Mouse (Mus musculus): ENCODE data around the gene Agps. TPM values are rescaled to one million over a fixed set of nuclear protein-coding genes. Genes with fewer than 3 reads are reported as not detected.
A peak's percentile ranks its signal among the peaks of the same experiment; 100 is the strongest.

Gene Agps
- total RNA-seq (2021): 10 to 100 TPM; 42.0 to 44.5 TPM

DNA sequence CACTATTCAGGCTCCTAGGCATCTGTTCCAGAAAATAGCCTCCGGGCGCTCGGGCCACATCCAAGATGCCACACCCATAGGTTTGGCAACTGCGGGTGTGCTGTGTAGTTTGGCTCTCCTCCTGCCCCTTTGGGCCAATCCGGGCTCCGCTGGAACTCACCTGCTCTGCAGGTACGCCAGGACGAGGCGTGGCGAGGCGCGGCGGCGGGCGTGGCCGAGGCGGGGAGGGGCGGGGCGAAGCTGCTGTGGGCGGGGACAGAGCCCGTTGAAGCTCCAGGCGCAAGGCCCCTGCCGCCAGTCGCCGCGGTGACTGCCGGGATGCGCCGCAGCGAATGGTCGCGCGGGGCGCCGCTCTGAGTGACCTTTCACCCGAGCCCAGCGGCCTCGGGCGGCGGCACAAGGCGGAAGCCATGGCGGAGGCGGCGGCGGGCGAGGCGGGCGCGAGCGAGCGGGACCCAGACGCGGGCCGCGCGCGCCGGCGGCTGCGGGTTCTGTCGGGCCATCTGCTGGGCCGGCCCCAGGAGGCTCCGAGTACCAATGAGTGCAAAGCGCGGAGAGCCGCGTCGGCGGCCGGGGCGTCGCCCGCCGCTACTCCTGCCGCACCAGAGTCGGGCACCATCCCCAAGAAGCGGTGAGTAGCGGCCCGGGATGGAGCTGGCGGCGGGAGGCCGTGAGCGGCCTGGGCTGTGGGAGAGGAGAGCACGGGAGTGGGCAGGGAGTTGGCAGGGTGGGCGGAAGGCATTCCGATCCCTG lies at the start of gene Agps:
Gene Agps, plus strand, starts transcription at position 297 of the 753 bp plus-strand sequence.
- DNase-seq (ENCODE audit: extremely low spot score in 1 of 2, low spot score in 1 of 2): peak; percentile 75 to 86

DNA sequence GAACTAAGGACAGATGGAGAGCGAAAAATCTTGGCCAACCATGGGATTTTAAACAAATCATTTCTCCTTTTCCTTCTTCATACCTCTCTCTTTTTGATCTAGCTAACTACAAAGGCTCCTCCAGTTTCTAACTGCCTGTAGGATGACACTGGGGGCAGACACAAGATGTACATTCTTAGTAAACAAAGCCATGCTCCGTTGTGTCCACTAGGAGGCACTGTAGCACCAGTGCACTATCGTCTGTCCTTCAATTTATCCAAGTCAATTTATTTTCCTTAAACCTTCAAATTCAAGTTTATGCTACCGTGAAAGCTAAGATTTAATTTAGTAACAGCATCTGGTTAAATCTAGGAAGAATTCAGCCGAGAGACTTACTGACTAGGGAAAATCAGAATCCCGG lies 45.9 kb upstream of the Agps start:
- peak in 1 of 2 experiments; percentile 36 for DNase-seq (ENCODE audit: extremely low spot score in 1 of 2, low spot score in 1 of 2)

DNA sequence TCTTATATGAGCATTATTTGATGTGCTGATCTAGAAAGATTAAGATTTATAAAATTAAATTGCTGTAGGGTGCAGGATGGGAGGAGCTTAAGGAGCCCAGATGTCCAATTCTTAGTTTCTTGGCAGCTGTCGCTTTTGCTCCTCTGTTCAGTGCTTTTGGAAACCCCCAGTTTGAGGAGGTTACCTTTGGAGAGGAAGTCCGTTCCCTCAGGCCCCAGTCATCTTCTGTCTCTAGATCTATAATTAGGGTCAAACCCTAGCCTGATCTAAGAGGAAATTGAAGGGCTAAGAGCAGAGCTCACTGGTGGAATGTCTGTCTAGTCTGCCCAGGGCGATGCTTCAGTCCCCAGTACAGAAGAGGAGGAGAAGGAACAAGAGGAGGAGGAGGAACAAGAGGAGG lies 43.5 kb upstream of the Agps start:
- DNase-seq (ENCODE audit: extremely low spot score in 1 of 2, low spot score in 1 of 2): no peak

DNA sequence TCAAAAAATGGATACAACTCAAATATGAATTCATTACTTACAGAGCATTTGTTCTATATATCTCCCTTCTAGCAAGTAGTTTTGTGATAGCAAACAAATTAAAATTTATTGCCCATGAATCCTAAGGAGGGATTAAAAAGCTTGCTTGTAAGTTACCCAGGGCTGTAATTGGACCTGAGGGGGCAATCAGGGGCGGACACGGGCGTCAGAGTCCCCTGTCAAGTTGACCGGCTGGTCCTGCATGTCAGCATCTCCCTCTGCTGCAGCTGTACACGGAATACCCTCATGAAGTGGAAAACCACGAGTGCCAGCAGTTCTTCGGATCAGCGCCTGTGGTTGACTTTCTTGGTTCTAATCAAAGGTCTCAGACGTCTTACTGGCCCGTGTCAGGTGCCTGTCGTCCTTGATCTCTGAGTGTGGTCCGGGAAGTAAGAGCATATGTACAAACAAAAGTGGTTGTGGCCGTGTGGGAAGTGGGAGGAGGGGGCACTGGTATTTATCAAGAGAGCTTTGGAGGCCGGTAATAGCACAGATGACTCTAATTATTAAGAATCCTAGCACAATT lies 41.9 kb upstream of the Agps start:
- DNase-seq (ENCODE audit: extremely low spot score in 1 of 2, low spot score in 1 of 2): no peak

DNA sequence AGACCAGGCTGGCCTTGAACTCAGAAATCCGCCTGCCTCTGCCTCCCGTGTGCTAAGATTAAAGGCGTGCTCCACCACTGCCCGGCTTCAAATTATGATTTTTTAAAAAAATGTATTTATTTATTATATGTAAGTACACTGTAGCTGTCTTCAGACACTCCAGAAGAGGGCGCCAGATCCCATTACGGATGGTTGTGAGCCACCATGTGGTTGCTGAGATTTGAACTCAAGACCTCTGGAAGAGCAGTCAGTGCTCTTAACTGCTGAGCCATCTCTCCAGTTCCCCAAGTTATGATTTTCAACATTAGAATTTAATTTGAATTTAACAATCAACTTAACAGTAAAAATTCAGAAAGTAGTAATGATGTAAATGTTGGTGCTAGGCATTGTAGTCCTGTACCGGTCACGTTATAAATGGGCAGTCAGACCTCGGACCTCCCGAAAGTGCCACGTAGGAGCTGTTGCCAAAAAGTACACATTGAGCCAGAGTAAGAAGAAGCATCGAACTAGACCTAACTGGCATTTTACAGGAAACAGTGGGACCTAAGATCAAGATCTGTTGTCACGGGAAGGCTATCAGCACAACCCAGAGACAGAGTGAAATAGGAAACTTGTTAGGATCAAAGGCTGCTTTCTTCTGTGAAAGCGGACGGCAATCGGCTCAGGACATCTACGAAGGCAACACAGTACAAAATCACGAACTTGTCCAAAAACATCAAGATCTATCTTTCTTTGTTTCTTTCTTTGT lies 40.2 kb upstream of the Agps start:
- no peak for DNase-seq (ENCODE audit: extremely low spot score in 1 of 2, low spot score in 1 of 2)

DNA sequence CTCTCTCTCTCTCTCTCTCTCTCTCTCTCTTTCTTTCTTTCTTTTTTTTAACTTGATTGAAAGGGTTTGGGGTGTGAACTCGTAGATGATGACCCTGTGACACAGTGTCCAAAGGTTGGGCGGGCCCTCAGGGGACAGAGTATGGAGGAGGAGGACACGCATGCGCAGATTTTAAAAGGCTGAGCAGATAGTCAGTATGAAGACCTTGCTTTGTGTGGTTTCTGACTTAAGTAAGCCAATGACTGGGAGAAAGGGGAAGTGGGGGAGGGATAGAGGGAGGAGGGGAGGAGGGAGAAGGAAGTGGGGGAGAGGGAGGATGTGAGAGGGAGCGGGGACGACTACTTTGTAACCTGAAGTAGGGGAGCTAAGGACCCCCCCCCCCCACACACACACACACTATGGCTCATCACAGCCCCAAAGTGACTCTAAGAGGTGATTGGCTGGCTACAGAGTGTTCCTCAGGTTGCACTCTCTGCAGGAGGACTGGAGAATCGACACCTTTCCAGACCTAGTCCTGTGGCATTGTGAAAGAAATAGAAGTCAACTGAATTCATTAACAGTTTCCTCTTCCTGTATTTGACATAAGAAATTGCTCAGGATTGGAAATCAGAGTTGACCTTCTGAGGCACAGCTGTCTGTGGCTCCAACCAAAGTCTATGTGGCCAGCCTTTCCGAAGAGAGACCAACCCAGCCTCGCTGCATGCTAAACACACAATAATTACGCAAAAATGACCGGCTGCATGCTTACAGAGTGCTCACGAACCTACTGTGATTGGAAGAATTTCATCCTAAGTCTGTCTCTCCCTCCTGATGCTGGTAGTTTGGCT lies 39.4 kb upstream of the Agps start:
- no peak for DNase-seq (ENCODE audit: extremely low spot score in 1 of 2, low spot score in 1 of 2)

DNA sequence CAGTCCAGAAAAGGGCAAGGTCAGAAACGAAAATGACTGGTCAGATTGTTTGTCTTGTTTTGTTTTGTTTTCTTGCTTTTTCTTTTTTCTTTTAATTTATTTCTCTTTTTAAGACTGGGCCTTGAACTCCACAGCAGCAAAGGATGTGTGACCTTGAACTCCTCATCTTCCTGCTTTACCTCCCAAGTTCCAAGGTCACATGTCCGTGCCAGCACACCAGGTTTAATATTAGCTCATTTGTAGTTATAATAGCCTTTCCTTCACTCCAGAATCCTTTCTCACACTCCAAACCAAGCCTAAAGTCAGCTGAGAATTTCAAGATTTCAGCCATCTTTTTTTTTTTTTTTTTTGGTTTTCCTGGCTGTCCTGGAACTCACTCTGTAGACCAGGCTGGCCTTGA lies 35.8 kb upstream of the Agps start:
- no peak for DNase-seq (ENCODE audit: extremely low spot score in 1 of 2, low spot score in 1 of 2)

DNA sequence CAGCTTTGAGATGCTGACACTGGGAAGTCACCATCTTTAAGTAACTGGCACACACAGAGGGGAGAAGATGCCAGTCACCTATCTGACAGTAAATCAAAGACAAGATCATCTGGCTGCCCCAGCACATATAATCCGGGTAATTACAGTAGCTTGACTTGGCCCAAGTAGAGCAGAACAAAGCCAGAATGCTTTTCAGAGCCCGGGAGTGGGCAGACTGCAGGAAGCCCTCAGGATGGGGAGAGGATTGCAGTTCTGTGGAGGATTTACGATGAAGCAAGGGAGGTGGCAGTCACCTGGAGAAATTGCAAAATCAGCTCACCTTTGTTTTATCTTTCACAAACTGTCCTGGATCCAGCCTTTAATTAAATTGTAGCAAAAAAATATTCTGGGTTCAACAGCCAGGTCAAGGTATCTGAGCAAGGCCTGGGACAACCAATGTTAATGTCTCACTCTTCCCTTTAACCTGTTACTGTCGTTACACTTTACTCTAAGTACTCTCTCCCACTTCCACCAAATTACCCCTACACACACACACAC lies 33.5 kb upstream of the Agps start:
- no peak for DNase-seq (ENCODE audit: extremely low spot score in 1 of 2, low spot score in 1 of 2)

DNA sequence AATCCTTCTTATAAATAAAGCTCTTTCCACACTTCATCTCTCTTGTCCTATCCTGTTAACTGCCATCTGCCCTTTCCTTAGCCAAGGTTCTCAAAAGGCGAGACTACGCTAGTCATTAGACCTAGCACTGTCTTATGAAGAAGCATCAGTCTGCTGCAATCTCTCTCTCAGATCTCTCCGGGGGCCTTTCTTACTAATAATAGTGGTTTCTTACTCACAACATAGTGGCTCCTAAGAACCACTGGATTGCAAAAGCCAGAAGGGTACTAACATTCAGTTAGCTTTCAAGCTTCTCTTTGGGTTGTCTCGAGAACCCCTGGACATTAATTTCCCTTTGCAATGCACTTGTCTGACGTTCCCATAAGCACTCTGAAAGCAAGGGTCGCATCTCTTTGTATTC lies 26.2 kb upstream of the Agps start:
- no peak for DNase-seq (ENCODE audit: extremely low spot score in 1 of 2, low spot score in 1 of 2)

DNA sequence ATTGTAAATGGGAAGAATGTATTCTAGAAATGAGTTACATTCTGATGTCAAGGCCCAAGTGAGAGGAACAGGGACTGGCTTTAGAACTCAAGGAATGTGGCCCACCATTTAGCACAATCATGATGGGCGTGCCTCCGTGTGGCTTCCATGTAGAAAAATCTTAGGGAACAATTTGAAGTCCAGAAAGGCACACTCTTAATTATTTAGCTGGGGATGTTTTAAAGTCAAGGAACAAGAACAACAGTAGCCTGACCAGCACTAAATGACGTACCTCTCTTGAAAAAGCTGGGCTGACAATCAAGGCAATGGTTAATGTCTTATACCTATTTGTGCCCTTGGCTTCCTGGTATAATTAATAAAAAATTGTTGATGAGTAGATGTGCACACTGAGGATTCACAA lies 25.1 kb upstream of the Agps start:
- no peak for DNase-seq (ENCODE audit: extremely low spot score in 1 of 2, low spot score in 1 of 2)

DNA sequence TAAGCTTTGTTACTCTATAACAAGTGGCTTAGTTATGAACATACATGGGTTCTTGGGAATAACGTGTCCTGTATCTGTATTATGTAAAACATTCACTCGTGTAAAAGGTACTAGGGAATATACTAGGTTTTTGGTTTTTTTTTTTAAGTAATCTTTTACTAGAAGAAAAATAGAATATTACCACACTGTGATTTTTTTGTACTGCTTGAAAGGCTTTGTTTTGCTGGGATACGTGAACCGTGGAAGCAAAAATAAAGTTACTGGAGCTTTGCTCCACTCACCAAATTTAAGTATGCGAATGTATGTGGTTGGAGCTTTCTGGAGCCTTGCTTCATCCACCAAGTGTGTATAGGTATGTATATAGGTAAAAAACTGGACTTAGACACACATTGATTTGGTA lies 24.5 kb upstream of the Agps start:
- DNase-seq (ENCODE audit: extremely low spot score in 1 of 2, low spot score in 1 of 2): no peak

DNA sequence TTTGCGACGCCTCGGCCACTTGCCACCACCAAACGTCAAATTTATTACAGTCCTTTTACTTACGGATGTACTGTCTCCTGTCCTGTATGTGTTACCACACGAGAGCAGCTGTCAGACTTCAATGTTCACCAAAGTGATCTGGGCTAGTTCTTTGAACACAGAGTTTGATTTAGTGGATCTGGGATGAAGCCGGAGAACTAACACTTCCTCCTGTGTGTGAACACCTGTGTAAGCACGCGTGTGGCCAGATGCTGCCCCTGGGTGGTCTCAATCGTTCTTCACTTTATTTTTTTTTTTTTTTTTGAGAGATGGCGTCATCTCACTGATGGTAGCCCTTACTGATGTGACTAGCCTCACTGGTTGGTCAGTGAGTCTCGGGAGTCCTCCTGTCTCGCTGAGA lies 17.1 kb upstream of the Agps start:
- DNase-seq (ENCODE audit: extremely low spot score in 1 of 2, low spot score in 1 of 2): no peak

DNA sequence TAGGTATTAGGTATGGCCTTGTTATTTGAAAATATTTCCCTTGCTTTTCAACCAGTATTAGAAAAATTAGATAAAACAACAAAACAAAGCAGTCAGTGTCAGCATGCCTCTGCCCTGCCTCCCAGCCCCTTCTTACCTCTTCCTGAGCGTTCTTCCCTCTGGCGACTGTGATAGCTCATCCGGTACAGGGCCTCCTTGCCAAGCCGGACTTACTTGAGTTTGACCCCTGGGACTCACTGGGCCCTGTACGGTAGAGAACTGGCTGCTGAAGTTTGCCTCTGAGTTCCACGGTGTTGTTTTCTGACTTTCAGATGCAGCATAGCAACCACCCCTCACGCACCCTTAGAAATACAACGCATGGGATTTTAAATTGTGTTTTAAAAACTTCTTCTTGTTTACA lies 16.5 kb upstream of the Agps start:
- no peak for DNase-seq (ENCODE audit: extremely low spot score in 1 of 2, low spot score in 1 of 2)

DNA sequence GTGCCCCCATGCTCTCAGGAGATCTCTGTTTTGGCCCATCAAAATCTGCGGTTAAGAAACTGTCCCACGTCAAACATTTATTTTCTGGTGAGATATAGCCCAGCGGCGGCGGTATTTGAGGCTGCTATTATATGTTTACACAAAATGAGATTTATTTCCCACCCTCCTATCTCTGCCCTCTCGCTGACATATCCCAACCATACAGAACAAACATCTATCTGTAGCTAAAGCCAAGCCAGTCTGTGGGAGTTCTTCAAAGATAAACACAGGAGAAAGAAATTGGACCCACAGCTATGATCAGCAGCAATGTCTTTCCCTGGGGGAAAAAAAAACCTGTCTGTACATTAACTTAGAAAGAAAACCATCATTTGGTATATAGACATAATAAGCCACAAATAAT lies 15.3 kb upstream of the Agps start:
- DNase-seq (ENCODE audit: extremely low spot score in 1 of 2, low spot score in 1 of 2): no peak

DNA sequence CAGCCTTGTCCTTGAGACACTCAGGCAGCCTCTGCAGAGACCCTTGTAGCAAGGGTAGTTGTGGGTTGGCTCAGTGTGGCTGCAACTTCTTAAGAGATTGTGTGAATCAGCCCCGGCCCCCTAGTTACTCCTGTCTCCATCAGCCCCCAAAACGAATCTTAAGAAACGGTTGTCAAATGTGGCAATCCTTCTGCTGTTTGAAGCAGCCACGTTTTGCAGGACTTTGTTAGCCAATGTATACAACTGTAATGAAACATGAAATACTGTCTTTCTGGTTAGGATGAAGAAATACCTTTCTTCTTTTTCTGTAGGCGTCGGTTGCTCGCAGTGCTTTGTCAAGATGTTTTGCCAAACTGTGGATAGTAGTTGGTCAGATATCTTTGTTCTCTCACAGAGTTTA lies 13.3 kb upstream of the Agps start:
- DNase-seq (ENCODE audit: extremely low spot score in 1 of 2, low spot score in 1 of 2): no peak

DNA sequence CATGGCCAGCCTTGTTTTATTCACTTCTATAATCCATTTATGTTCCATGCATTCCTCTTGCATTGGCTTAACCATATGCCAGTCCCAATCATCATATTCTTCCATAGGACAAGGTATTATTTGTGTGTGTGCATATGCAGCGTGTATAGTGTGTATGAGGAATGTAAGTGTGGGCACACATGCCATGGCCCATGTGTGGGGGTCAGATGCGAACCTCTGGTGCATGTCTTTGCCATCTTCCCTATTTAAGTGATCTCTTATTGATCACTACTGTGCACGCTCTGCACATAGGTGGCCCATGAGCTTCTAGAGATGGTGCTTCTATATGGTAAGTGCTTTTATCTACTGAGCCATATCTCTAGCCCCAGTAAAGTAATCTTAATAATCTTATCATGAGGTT lies 12.2 kb upstream of the Agps start:
- no peak for DNase-seq (ENCODE audit: extremely low spot score in 1 of 2, low spot score in 1 of 2)

DNA sequence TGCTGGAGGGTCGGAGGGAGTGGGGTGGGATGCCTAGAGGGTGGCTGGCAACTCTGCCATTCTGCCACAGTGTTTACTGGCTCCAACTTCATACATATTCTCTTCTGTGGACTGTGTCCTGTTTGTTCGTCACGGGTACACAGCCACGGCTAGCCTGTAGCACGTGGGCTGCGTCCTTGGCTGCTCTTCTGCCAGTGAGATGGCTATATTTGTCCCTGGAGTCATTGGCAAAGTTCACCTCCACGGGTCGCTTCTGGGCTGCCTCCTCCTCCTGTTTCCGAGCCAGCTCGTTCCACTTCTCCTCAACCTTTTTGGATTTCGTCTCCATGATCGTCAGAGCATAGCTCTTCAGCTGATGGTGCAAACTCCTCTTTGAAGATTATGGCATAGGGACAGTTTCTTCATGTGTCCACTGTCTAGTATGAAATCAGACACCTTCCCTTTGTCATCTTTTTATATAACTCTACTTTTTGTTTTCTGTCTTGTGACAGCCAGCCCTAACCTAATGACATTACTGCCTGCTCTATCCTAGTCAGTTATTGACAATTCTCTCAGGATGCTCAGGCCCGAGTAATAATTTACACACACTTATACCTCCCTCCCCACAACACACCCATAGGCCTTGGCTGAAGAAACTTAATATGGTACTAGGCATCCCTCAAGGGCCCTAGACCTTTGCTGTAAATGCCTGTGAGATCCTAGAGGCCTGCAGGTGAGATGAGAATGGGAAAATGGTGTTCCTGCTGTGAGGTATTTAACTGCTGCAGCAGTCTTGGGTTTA lies 9.8 kb upstream of the Agps start:
- DNase-seq (ENCODE audit: extremely low spot score in 1 of 2, low spot score in 1 of 2): no peak

DNA sequence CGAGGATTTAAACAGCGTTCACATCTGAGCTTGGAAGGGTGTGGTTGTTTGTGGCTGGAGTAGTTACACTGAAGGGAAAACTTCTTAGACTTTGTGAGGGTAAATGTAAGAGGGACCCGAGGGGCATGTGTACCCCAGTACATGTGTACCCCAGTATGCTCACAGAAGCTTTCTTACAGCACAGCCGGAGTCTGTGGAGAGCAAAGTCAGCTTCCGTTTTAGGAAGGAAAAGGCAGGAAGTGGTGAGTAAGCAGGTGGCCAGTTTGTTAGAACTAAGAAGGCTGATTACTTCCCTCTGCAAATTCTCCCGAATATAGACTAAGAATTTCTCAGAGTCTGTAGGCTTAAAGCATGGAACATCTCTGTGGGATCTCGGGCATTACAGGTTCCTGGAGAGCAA lies 8.2 kb upstream of the Agps start:
- no peak for DNase-seq (ENCODE audit: extremely low spot score in 1 of 2, low spot score in 1 of 2)

DNA sequence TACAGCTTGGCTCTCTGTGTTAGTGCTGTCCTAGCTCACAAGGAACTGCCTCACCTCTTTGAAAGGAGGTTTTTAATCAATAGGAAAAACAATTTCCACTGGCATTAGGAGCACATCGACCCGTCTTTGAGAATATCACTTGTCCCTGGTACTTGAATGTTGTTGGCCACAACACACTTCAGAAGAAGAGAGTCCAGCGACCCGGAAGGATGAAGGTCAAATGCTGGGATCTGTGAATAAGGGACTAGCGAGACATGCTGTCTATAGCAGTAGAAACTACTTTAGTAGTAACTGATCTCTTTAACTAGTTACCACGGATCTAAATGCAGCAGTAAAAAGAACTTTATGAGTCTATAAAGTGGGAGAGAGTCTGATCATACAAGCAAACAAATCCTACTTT lies 7.8 kb upstream of the Agps start:
- DNase-seq (ENCODE audit: extremely low spot score in 1 of 2, low spot score in 1 of 2): no peak

DNA sequence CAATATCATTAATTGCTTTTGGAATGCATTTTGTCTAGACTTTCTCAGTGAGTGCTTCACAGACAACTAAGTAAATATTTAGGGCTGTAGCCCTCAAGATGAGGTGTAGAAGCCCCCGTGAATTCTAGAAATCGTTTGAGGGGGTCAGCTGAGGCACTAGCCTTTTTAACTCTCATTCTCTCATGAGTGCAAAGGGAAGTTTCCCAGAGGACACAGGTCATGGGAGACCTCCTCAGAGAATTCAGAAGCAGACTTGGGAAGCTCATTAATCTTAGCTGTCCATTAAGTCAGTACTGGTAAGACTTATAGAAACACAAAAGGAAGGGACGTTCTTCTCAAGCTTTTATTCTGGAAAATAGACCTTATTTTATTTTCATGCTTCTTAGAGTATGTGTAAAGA lies 7.1 kb upstream of the Agps start:
- no peak for DNase-seq (ENCODE audit: extremely low spot score in 1 of 2, low spot score in 1 of 2)

All from layer of hippocampus, postnatal 25 days (tissue).